Mouse (Mus musculus) forebrain, embryonic 13.5 days (tissue): ENCODE measurements around the gene Dpp7. TPM values are rescaled to one million over a fixed set of nuclear protein-coding genes. Genes with fewer than 3 reads are reported as not detected.

Experiments
- ATAC-seq: fragments of 200-750 bp; cut with Nextera tagmentation; 2 replicates; pipeline ENCODE4 v1.8.0; 2017
- H3K27ac ChIP-seq: fragments of 300-500 bp; sonication (generic); 2 replicates; pipeline ENCODE4 v1.5.1; 2015; ENCODE audit warnings: inconsistent platforms, mild to moderate bottlenecking, moderate library complexity
- H3K27me3 ChIP-seq: fragments of 300-500 bp; sonication (generic); 2 replicates; pipeline ENCODE4 v1.6.1; 2015; ENCODE audit warnings: mild to moderate bottlenecking, inconsistent platforms
- H3K36me3 ChIP-seq: fragments of 300-500 bp; sonication (generic); 2 replicates; pipeline ENCODE4 v1.6.1; 2015; ENCODE audit warnings: mild to moderate bottlenecking, inconsistent platforms; ENCODE audit not compliant: poor library complexity, severe bottlenecking
- H3K4me1 ChIP-seq: fragments of 300-500 bp; sonication (generic); 2 replicates; pipeline ENCODE4 v1.6.1; 2015; ENCODE audit warnings: inconsistent platforms
- H3K4me2 ChIP-seq: fragments of 300-500 bp; sonication (generic); 2 replicates; pipeline ENCODE4 v1.6.1; 2015; ENCODE audit warnings: inconsistent platforms, mild to moderate bottlenecking, moderate library complexity
- H3K4me3 ChIP-seq: fragments of 300-500 bp; sonication (generic); 2 replicates; pipeline ENCODE4 v1.5.1; 2015; ENCODE audit warnings: mild to moderate bottlenecking, inconsistent platforms
- H3K9ac ChIP-seq: fragments of 300-500 bp; sonication (generic); 2 replicates; pipeline ENCODE4 v1.6.1; 2015; ENCODE audit warnings: mild to moderate bottlenecking, inconsistent platforms
- H3K9me3 ChIP-seq: fragments of 300-500 bp; sonication (generic); replicated peaks from 2 replicates; pipeline ENCODE4 v1.6.1; 2016; ENCODE audit warnings: inconsistent platforms
- WGBS: fragments of 180-500 bp; shearing (Covaris S2); methylation state at CpG from one replicate; pipeline ENCODE4 v1.1.7; 2015; 5-methylcytosine and 5-hydroxymethylcytosine counted together
- polyA plus RNA-seq: library from polyadenylated mRNA; unstranded; fragments of >200 nt; fragmentation: Nextera tagmentation; extraction: Ambion mirVana; gene quantifications from 2 replicates; pipeline ENCODE4 v1.2.1, GENCODE M21; 2015

Gene Dpp7
- polyA plus RNA-seq, 1 experiment from 2014 or later: 22.8 TPM

- peaks cover 21% of the 10 kb centered on the region for H3K4me1 ChIP-seq
- peak overlapping the region; percentile 92 for H3K9ac ChIP-seq
- peaks cover 27% of the 10 kb centered on the region for H3K36me3 ChIP-seq
- H3K9me3 ChIP-seq: no peaks in the 10 kb centered on the region
- peak overlapping the region; percentile 97 for H3K4me2 ChIP-seq
- ATAC-seq: no peak
- peak overlapping the region; percentile 90 for H3K4me3 ChIP-seq
- H3K27ac ChIP-seq: no peak overlapping the region
- 63% methylated on average over 9 of the region's 9 CpGs for WGBS
- no peaks in the 10 kb centered on the region for H3K27me3 ChIP-seq
Observed at GRCm38 (mm10) chr2:25331470-25331869, 24.7 kb downstream of the Dpp7 start.

- Histone ChIP-seq H3K36me3 (no peaks in the 10 kb centered on the region), H3K4me1 (peaks cover 15% of the 10 kb centered on the region), H3K4me3 (no peak overlapping the region), H3K9me3 (no peaks in the 10 kb centered on the region), H3K4me2 (no peak overlapping the region), H3K9ac (no peak overlapping the region), H3K27me3 (0 out of 2 replicates have a peak, but pooled peaks cover 3% of the 10 kb centered on the region), H3K27ac (no peak overlapping the region)
- 33% methylated on average over 7 of the region's 7 CpGs for WGBS
- ATAC-seq: no peak
Observed at GRCm38 (mm10) chr2:25328440-25328839, 27.7 kb downstream of the Dpp7 start.

GRCm38 (mm10) chr2:25326036-25326435 lies 30.1 kb downstream of the Dpp7 start:
- ATAC-seq: no peak
- Histone ChIP-seq H3K4me3 (no peak overlapping the region), H3K27me3 (peaks cover 17% of the 10 kb centered on the region), H3K27ac (no peak overlapping the region), H3K4me2 (no peak overlapping the region), H3K4me1 (peaks cover under 1% of the 10 kb centered on the region; the same call in 1 of the 2 replicates), H3K9me3 (no peaks in the 10 kb centered on the region), H3K9ac (no peak overlapping the region), H3K36me3 (no peaks in the 10 kb centered on the region)
- WGBS: 75% methylated on average over 2 of the region's 2 CpGs

GRCm38 (mm10) chr2:25320084-25320483 lies 36.1 kb downstream of the Dpp7 start:
- H3K9ac ChIP-seq: no peak overlapping the region

GRCm38 (mm10) chr2:25318971-25319773 lies 37.0 kb downstream of the Dpp7 start, which contains the start of gene Grin1:
Grin1 (minus strand) TSS chr2:25319187.
- peak within 1 kb of the TSS; percentile 58 for H3K9ac ChIP-seq
- H3K4me2 ChIP-seq: peak within 1 kb of the TSS; percentile 60
- peak; percentile 86 for ATAC-seq
- peak within 1 kb of the TSS; percentile 43 for H3K4me3 ChIP-seq
- H3K36me3 ChIP-seq: no peaks in the 10 kb centered on the region
- H3K4me1 ChIP-seq: peaks cover 3% of the 10 kb centered on the region; the same call in 1 of the 2 replicates
- H3K27ac ChIP-seq: no peak within 1 kb of the TSS
- no peaks in the 10 kb centered on the region for H3K9me3 ChIP-seq
- WGBS: 10% methylated on average over 58 of the region's 58 CpGs
- H3K27me3 ChIP-seq: peaks cover 81% of the 10 kb centered on the region

More at GRCm38 (mm10) chr2:25320084-25320483, 36.1 kb downstream of the Dpp7 start:
- no peak overlapping the region for H3K4me3 ChIP-seq
- H3K27ac ChIP-seq: no peak overlapping the region
- no peaks in the 10 kb centered on the region for H3K36me3 ChIP-seq
- WGBS: 44% methylated on average over 2 of the region's 2 CpGs
- H3K4me1 ChIP-seq: peaks cover 3% of the 10 kb centered on the region; the same call in 1 of the 2 replicates
- H3K4me2 ChIP-seq: no peak overlapping the region
- H3K27me3 ChIP-seq: peaks cover 75% of the 10 kb centered on the region
- no peaks in the 10 kb centered on the region for H3K9me3 ChIP-seq
- no peak for ATAC-seq

GRCm38 (mm10) chr2:25318119-25318966 lies 37.8 kb downstream of the Dpp7 start:
- 7% methylated on average over 31 of the region's 31 CpGs for WGBS
- H3K4me1 ChIP-seq: peaks cover 3% of the 10 kb centered on the region; the same call in 1 of the 2 replicates
- H3K9ac ChIP-seq: peak overlapping the region; percentile 58
- peaks cover 89% of the 10 kb centered on the region for H3K27me3 ChIP-seq
- H3K4me2 ChIP-seq: peak overlapping the region; percentile 60
- H3K36me3 ChIP-seq: no peaks in the 10 kb centered on the region
- no peak overlapping the region for H3K27ac ChIP-seq
- H3K9me3 ChIP-seq: no peaks in the 10 kb centered on the region
- peak overlapping the region; percentile 43 for H3K4me3 ChIP-seq
- ATAC-seq: peak; percentile 65

GRCm38 (mm10) chr2:25311491-25311891 lies 44.7 kb downstream of the Dpp7 start:
- Histone ChIP-seq H3K27ac (no peak overlapping the region), H3K27me3 (peaks cover 98% of the 10 kb centered on the region)
- no peak for ATAC-seq

GRCm38 (mm10) chr2:25310969-25311368 lies 45.2 kb downstream of the Dpp7 start:
- Histone ChIP-seq H3K36me3 (no peaks in the 10 kb centered on the region), H3K4me2 (no peak overlapping the region), H3K27me3 (peaks cover 98% of the 10 kb centered on the region), H3K9ac (no peak overlapping the region), H3K9me3 (no peaks in the 10 kb centered on the region), H3K4me1 (no peaks in the 10 kb centered on the region), H3K4me3 (no peak overlapping the region), H3K27ac (no peak overlapping the region)
- 2% methylated on average over 22 of the region's 22 CpGs for WGBS
- no peak for ATAC-seq

More at GRCm38 (mm10) chr2:25311491-25311891, 44.7 kb downstream of the Dpp7 start:
- H3K4me3 ChIP-seq: no peak overlapping the region
- no peak overlapping the region for H3K9ac ChIP-seq
- H3K9me3 ChIP-seq: no peaks in the 10 kb centered on the region
- WGBS: 6% methylated on average over 11 of the region's 11 CpGs
- H3K36me3 ChIP-seq: no peaks in the 10 kb centered on the region
- no peak overlapping the region for H3K4me2 ChIP-seq
- H3K4me1 ChIP-seq: no peaks in the 10 kb centered on the region

- 54% methylated on average over 10 of the region's 10 CpGs for WGBS
- peaks cover 96% of the 10 kb centered on the region for H3K27me3 ChIP-seq
- H3K4me1 ChIP-seq: no peaks in the 10 kb centered on the region
- H3K9ac ChIP-seq: no peak overlapping the region
- H3K9me3 ChIP-seq: no peaks in the 10 kb centered on the region
- no peaks in the 10 kb centered on the region for H3K36me3 ChIP-seq
- ATAC-seq: no peak
- no peak overlapping the region for H3K4me2 ChIP-seq
- H3K4me3 ChIP-seq: no peak overlapping the region
- H3K27ac ChIP-seq: no peak overlapping the region
Observed at GRCm38 (mm10) chr2:25310180-25310579, 46.0 kb downstream of the Dpp7 start.

- 48% methylated on average over 14 of the region's 14 CpGs for WGBS
- ATAC-seq: no peak
Observed at GRCm38 (mm10) chr2:25305587-25306359, 50.4 kb downstream of the Dpp7 start.

GRCm38 (mm10) chr2:25304657-25305541 lies 51.3 kb downstream of the Dpp7 start:
- no peak overlapping the region for H3K27ac ChIP-seq
- H3K4me1 ChIP-seq: peaks cover 6% of the 10 kb centered on the region
- H3K9me3 ChIP-seq: no peaks in the 10 kb centered on the region
- H3K4me3 ChIP-seq: peak overlapping the region; percentile 54
- peak overlapping the region; percentile 67 for H3K9ac ChIP-seq
- peaks cover 63% of the 10 kb centered on the region for H3K27me3 ChIP-seq
- peak overlapping the region; percentile 86 for H3K4me2 ChIP-seq
- WGBS: 3% methylated on average over 37 of the region's 45 CpGs
- no peaks in the 10 kb centered on the region for H3K36me3 ChIP-seq
- ATAC-seq: peak; percentile 91

More at GRCm38 (mm10) chr2:25305587-25306359, 50.4 kb downstream of the Dpp7 start:
- peaks cover 6% of the 10 kb centered on the region for H3K4me1 ChIP-seq
- peak overlapping the region; percentile 54 for H3K4me3 ChIP-seq
- H3K9me3 ChIP-seq: no peaks in the 10 kb centered on the region
- H3K4me2 ChIP-seq: peak overlapping the region; percentile 86
- H3K36me3 ChIP-seq: no peaks in the 10 kb centered on the region
- peak overlapping the region; percentile 67 for H3K9ac ChIP-seq
- H3K27me3 ChIP-seq: peaks cover 72% of the 10 kb centered on the region
- no peak overlapping the region for H3K27ac ChIP-seq
